Mouse (Mus musculus): ENCODE measurements around the gene Zeb2. TPM values are rescaled to one million over a fixed set of nuclear protein-coding genes. Genes with fewer than 3 reads are reported as not detected.

Zeb2 gene
- total and polyA plus RNA-seq, 2 experiments from 2014 or later = 50.6 to 150 TPM

DNA sequence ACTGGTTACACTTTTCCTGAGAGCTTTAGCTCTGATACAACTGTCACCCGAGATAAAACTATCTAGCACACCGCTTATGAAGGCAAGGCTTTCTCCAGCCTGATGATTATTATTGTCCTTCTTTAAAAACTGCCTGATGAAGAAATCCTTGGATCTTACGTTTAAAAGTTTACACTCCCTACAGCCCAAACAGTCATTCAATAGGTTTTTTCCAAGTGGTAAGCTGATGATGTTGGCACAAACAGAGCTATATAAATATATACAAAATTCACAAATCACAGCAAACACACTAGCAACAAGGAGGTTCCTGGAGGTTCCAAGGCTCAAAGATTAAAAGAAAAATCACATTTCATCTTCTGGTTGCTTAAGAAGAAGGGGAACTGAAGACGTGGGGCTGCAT lies 13.1 kb downstream of the Zeb2 start:
- 35% methylated on average over 4 of the region's 4 CpGs for WGBS
- H3K9me3 ChIP-seq (ENCODE audit: low read length) = no peaks in the 10 kb centered on the region
- H3K27me3 ChIP-seq (ENCODE audit: insufficient read depth, low read length) = no peaks in the 10 kb centered on the region
- peak overlapping the region; percentile 69 for H3K4me2 ChIP-seq (ENCODE audit: low read depth)
- H3K4me3 ChIP-seq (ENCODE audit: low read depth, low read length) = peak overlapping the region; percentile 56
- TF ChIP-seq CTCF (IDR thresholded peaks at IDR 0.05; ENCODE audit: low read depth) = no peak
- H3K27ac ChIP-seq (ENCODE audit: low read depth, low read length) = peak overlapping the region; percentile 98
- no peaks in the 10 kb centered on the region for H3K36me3 ChIP-seq (ENCODE audit: insufficient read depth)
- H3K9ac ChIP-seq = peak overlapping the region; percentile 95
- H3K4me1 ChIP-seq (ENCODE audit: insufficient read depth) = peaks cover 29% of the 10 kb centered on the region
- ATAC-seq = no peak
- peak; percentile 56 for DNase-seq

DNA sequence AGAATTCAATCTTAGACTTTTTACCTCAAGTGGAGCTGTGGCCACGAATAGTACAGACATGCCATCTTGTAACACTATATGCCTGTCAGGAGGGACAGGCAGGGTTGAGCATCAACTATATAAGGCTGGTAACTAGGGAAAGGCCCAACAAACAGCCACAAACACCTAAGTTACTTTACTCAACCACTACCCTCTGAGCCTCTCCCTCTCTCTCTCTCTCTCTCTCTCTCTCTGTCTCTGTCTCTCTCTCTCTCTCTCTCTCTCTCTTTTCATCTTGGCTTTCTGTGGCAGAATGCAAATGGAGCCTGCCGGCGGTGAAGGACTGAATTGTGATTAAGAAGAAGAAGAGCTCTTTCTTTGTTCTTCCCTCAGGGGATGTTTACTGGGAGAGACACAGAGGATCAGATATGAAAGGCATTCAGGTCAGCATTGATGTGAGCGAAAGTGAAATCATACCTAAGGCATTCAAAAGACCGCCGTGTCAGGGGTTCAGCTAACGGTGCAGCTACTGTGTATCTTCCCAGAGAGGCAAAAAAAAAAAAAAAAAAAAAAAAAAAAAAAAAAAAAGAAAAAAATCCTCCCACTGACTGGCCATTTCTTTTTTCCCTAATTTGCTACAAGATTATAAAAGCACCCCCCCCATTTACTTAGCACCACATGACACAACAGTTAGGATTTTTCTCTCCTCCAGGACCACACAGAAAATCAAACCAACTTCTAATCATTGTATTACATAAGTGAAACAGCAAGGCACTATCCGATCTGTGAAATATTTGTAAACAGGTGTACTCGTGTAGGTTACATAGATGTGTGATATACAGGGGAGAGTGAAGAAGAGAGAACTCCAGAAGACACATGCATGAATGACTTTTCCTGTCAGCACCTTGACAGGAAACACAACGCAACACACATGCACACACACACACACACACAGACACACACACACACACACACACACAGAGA lies 13.9 kb downstream of the Zeb2 start:
- DNase-seq (peak; percentile 70), ATAC-seq (0 out of 2 replicates have a peak, but pooled peaks have one; percentile 8)
- H3K4me1 ChIP-seq (ENCODE audit: insufficient read depth) = peaks cover 34% of the 10 kb centered on the region
- no peaks in the 10 kb centered on the region for H3K9me3 ChIP-seq (ENCODE audit: low read length)
- WGBS = 17% methylated on average over 10 of the region's 10 CpGs
- H3K36me3 ChIP-seq (ENCODE audit: insufficient read depth) = no peaks in the 10 kb centered on the region
- peak overlapping the region; percentile 98 for H3K27ac ChIP-seq (ENCODE audit: low read depth, low read length)
- no peak for TF ChIP-seq CTCF (IDR thresholded peaks at IDR 0.05; ENCODE audit: low read depth)
- H3K4me2 ChIP-seq (ENCODE audit: low read depth) = peak overlapping the region; percentile 69
- peak overlapping the region; percentile 56 for H3K4me3 ChIP-seq (ENCODE audit: low read depth, low read length)
- no peaks in the 10 kb centered on the region for H3K27me3 ChIP-seq (ENCODE audit: insufficient read depth, low read length)
- H3K9ac ChIP-seq = peak overlapping the region; percentile 95

DNA sequence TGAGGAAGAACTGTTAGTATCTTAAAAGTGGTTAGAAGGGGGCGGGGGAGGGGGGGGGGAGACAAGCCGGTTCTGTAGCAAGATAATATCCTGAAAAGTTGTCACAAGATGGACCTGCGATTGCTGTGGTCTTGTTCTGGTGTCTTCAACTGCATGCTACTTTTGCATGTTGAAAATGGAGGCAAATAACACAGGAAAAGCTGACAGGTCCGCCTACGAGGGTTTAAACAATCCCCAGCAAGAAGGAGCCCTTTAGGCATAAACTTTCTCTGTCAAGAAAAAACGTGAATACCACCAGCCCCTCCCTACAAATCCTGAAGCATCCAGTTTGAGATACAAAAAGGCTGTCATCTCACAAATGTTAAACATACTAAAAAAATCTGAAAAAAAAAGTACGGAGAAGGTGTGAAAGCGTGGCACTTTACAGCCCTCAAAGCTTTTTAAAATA lies 15.0 kb downstream of the Zeb2 start:
- DNase-seq (peak; percentile 58), ATAC-seq (peak; percentile 28; the same call in 1 of the 2 replicates)
- Histone ChIP-seq H3K36me3 (ENCODE audit: insufficient read depth) (no peaks in the 10 kb centered on the region), H3K9me3 (ENCODE audit: low read length) (no peaks in the 10 kb centered on the region), H3K9ac (no peak overlapping the region), H3K4me1 (ENCODE audit: insufficient read depth) (peaks cover 42% of the 10 kb centered on the region), H3K27ac (ENCODE audit: low read depth, low read length) (peak overlapping the region; percentile 66), H3K4me2 (ENCODE audit: low read depth) (peak overlapping the region; percentile 11; the same call in 1 of the 2 replicates), H3K27me3 (ENCODE audit: insufficient read depth, low read length) (no peaks in the 10 kb centered on the region), H3K4me3 (ENCODE audit: low read depth, low read length) (no peak overlapping the region)
- no peak for TF ChIP-seq CTCF (IDR thresholded peaks at IDR 0.05; ENCODE audit: low read depth)
- 39% methylated on average over 8 of the region's 8 CpGs for WGBS

DNA sequence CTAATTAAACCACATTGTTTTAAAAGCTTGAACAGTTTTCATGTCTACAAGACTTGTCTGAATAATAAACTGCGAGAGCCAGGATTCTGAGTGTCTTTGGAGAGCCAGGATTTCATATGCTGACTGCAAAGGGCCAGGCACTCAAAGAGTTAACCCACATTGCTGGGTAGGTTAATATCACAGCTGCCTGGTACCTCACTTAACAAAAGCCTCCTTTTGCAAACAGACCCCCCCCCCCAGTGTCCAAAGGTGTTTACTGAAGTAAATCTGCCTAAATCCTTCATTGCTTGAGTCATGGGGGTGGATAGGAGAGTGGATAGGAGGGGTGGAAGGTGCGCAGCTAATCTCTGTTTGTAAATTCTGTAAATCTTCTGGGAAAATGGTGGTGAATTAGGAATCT lies 15.6 kb downstream of the Zeb2 start:
- TF ChIP-seq CTCF (IDR thresholded peaks at IDR 0.05; ENCODE audit: low read depth) = no peak
- Histone ChIP-seq H3K27ac (ENCODE audit: low read depth, low read length) (peak overlapping the region; percentile 66), H3K9me3 (ENCODE audit: low read length) (no peaks in the 10 kb centered on the region), H3K4me3 (ENCODE audit: low read depth, low read length) (no peak overlapping the region), H3K4me2 (ENCODE audit: low read depth) (peak overlapping the region; percentile 11), H3K9ac (peak overlapping the region; percentile 29; the same call in 1 of the 2 replicates), H3K27me3 (ENCODE audit: insufficient read depth, low read length) (no peaks in the 10 kb centered on the region), H3K4me1 (ENCODE audit: insufficient read depth) (peaks cover 45% of the 10 kb centered on the region), H3K36me3 (ENCODE audit: insufficient read depth) (no peaks in the 10 kb centered on the region)
- 62% methylated on average over 2 of the region's 2 CpGs for WGBS
- DNase-seq = peak; percentile 16
- no peak for ATAC-seq

DNA sequence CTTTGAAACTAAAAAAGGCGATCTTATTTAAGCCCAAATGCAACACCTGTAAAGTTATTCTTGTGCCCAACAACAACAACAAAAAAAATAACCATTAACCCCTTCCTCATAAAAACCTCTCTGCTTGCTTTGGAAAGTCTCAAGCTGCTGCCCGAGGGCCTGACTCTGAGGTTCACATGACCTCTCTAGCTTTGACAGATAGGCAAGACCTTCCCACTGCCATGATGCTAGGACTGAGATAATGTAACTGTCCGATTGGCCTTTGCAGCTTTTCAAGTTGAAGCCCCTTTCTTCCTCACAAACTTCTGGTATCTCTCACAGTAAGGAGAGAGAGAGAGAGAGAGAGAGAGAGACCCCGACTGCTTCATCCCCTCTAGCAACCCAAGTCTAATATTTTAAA lies 16.2 kb downstream of the Zeb2 start:
- H3K4me2 ChIP-seq (ENCODE audit: low read depth) = peak overlapping the region; percentile 11
- no peak overlapping the region for H3K4me3 ChIP-seq (ENCODE audit: low read depth, low read length)
- H3K9ac ChIP-seq = peak overlapping the region; percentile 29
- DNase-seq = no peak
- peaks cover 44% of the 10 kb centered on the region for H3K4me1 ChIP-seq (ENCODE audit: insufficient read depth)
- no peaks in the 10 kb centered on the region for H3K36me3 ChIP-seq (ENCODE audit: insufficient read depth)
- no peaks in the 10 kb centered on the region for H3K27me3 ChIP-seq (ENCODE audit: insufficient read depth, low read length)
- 39% methylated on average over 4 of the region's 4 CpGs for WGBS
- no peak for TF ChIP-seq CTCF (IDR thresholded peaks at IDR 0.05; ENCODE audit: low read depth)
- no peak for ATAC-seq
- H3K27ac ChIP-seq (ENCODE audit: low read depth, low read length) = peak overlapping the region; percentile 66
- H3K9me3 ChIP-seq (ENCODE audit: low read length) = no peaks in the 10 kb centered on the region

DNA sequence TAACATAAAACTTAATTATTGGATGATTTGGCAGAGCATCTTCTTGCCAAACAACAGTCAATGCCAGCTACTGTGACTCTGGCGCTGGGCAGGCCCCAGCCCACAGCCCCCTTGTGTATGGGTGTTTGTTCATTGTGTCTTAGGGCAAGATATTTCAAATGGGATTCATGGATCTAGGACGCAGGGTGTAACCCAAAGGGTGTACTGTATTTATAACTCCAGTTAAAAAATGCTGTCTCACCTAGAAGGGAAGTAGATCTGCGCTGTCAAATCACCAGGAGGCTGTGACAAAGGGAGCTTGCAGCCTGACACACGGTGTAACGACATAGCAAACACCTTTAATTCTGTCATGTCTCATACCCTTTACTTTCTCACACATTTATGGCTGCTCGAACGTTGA lies 16.6 kb downstream of the Zeb2 start:
- peak overlapping the region; percentile 66 for H3K27ac ChIP-seq (ENCODE audit: low read depth, low read length)

DNA sequence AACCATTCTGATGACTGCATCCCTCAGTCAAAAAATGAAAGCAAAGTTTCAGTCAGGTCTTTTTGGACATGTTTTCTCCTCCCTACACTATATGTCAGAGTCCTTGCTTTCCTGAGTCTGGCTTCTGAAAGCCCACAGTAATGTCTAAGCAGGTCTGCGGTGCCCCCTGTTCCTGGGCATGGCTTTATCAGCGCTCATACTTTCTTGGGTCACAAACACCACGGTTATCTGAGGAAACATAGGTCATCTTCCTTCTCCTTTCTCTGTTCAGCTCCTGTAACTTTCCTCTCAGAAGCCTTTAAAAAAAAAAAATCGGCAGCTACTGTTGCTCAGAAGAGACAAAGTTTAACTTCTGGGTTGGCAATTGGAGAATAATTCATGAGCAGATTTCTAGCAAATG lies 17.2 kb downstream of the Zeb2 start:
- no peak overlapping the region for H3K9ac ChIP-seq
- ATAC-seq (no peak), DNase-seq (peak; percentile 34)
- no peaks in the 10 kb centered on the region for H3K9me3 ChIP-seq (ENCODE audit: low read length)
- peak overlapping the region; percentile 11; the same call in 1 of the 2 replicates for H3K4me2 ChIP-seq (ENCODE audit: low read depth)
- no peak overlapping the region for H3K4me3 ChIP-seq (ENCODE audit: low read depth, low read length)
- H3K4me1 ChIP-seq (ENCODE audit: insufficient read depth) = peaks cover 45% of the 10 kb centered on the region
- H3K27ac ChIP-seq (ENCODE audit: low read depth, low read length) = peak overlapping the region; percentile 66
- no peaks in the 10 kb centered on the region for H3K27me3 ChIP-seq (ENCODE audit: insufficient read depth, low read length)
- WGBS = 64% methylated on average over 4 of the region's 4 CpGs
- H3K36me3 ChIP-seq (ENCODE audit: insufficient read depth) = no peaks in the 10 kb centered on the region; the same call in 1 of the 2 replicates
- no peak for TF ChIP-seq CTCF (IDR thresholded peaks at IDR 0.05; ENCODE audit: low read depth)

More for the DNA sequence above, 16.6 kb downstream of the Zeb2 start:
- no peaks in the 10 kb centered on the region for H3K27me3 ChIP-seq (ENCODE audit: insufficient read depth, low read length)
- 30% methylated on average over 7 of the region's 7 CpGs for WGBS
- H3K9me3 ChIP-seq (ENCODE audit: low read length) = no peaks in the 10 kb centered on the region
- no peaks in the 10 kb centered on the region for H3K36me3 ChIP-seq (ENCODE audit: insufficient read depth)
- H3K9ac ChIP-seq = peak overlapping the region; percentile 29; the same call in 1 of the 2 replicates
- H3K4me2 ChIP-seq (ENCODE audit: low read depth) = peak overlapping the region; percentile 11
- peaks cover 47% of the 10 kb centered on the region for H3K4me1 ChIP-seq (ENCODE audit: insufficient read depth)
- no peak for TF ChIP-seq CTCF (IDR thresholded peaks at IDR 0.05; ENCODE audit: low read depth)
- ATAC-seq = no peak
- peak; percentile 49 for DNase-seq
- H3K4me3 ChIP-seq (ENCODE audit: low read depth, low read length) = no peak overlapping the region

Measured in forebrain, postnatal 0 days (tissue).